Mouse (Mus musculus) sigmoid colon, adult 10 weeks (tissue): ENCODE results near the gene Hivep2. TPM values are rescaled to one million over a fixed set of nuclear protein-coding genes. Genes with fewer than 3 reads are reported as not detected.

Experiments used
- polyA plus RNA-seq: library from polyadenylated mRNA; stranded (reverse); fragments of 350-450 nt; fragmentation: Illumina TruSeq; extraction: RNeasy Lipid Tissue Mini Kit (QIAGEN cat#74804); gene quantifications from one replicate; pipeline ENCODE4 v1.2.3, GENCODE M21; 2014; ENCODE audit warnings: low read depth, low replicate concordance

Gene Hivep2
- 15.5 TPM for polyA plus RNA-seq

GRCm38 (mm10) chr10:13965974-13966829, at the start of gene Hivep2:
Gene Hivep2, plus strand, starts transcription at chr10:13966075.

Other genes with a start within 250 kb of the Hivep2 start
- 121 TPM for gene Aig1, start 97.1 kb upstream of the Hivep2 start, polyA plus RNA-seq